Mouse (Mus musculus): Measurements from ENCODE around the gene Supt3. TPM values are rescaled to one million over a fixed set of nuclear protein-coding genes. Genes with fewer than 3 reads are reported as not detected.

Supt3 gene
- polyA plus RNA-seq, 1 experiment from 2014 or later: 26.1 TPM

DNA sequence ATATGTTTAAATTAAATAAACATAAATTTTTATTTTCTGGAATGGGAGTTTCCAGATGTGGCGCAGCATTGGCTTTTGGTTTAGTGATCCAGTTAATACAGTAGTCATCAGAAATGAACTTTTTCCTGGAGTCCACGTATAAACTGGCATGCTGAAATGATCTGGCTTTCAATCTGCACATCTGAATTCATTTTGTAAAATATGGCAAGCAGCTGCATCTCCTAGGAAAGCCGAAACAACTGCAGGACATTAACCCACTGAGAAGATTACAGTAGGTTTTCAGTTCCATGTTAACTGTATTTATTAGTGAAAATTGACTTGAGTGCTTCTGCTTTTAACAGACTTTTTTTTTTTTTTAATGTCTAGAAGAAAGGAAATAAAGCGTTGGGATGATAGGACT is 5.4 kb downstream of the Supt3 start:
- ATAC-seq (ENCODE audit: insufficient number of reproducible peaks, insufficient read depth, low FRiP score, low TSS enrichment, low read depth): no peak
- Histone ChIP-seq H3K9me3 (no peaks in the 10 kb centered on the region), H3K4me1 (replicated peaks) (peaks cover 8% of the 10 kb centered on the region), H3K4me2 (no peak overlapping the region), H3K36me3 (no peaks in the 10 kb centered on the region), H3K27me3 (no peaks in the 10 kb centered on the region), H3K9ac (replicated peaks) (no peak overlapping the region), H3K4me3 (replicated peaks) (no peak overlapping the region), H3K27ac (no peak overlapping the region)
- WGBS: 69% methylated on average over 4 of the region's 4 CpGs

DNA sequence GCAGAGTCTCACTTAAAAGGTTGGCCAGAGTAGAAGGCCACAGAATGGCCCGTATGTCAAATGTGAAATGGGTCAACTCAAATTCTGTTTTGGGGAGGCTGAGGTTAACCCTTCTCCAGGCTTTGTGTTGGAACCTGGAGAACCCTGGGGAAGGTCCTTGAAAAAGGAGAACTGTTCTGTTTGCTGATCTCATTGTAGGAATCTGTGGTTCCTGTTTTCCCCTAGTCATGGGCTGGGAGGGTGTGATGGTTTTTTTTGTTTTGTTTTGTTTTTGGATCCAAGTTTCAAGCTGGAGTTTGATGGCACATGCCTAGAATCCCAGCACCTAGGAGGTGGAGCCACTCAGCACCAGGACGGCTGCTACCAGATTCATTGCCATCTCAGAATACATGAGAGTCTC is 6.2 kb downstream of the Supt3 start:
- no peak overlapping the region for H3K27ac ChIP-seq
- H3K9me3 ChIP-seq: no peaks in the 10 kb centered on the region
- H3K4me2 ChIP-seq: no peak overlapping the region
- H3K9ac ChIP-seq (replicated peaks): no peak overlapping the region
- H3K4me3 ChIP-seq (replicated peaks): no peak overlapping the region
- H3K27me3 ChIP-seq: no peaks in the 10 kb centered on the region
- peaks cover 2% of the 10 kb centered on the region for H3K4me1 ChIP-seq (replicated peaks)
- no peak for ATAC-seq (ENCODE audit: insufficient number of reproducible peaks, insufficient read depth, low FRiP score, low TSS enrichment, low read depth)
- 75% methylated on average over 2 of the region's 2 CpGs for WGBS
- no peaks in the 10 kb centered on the region for H3K36me3 ChIP-seq

DNA sequence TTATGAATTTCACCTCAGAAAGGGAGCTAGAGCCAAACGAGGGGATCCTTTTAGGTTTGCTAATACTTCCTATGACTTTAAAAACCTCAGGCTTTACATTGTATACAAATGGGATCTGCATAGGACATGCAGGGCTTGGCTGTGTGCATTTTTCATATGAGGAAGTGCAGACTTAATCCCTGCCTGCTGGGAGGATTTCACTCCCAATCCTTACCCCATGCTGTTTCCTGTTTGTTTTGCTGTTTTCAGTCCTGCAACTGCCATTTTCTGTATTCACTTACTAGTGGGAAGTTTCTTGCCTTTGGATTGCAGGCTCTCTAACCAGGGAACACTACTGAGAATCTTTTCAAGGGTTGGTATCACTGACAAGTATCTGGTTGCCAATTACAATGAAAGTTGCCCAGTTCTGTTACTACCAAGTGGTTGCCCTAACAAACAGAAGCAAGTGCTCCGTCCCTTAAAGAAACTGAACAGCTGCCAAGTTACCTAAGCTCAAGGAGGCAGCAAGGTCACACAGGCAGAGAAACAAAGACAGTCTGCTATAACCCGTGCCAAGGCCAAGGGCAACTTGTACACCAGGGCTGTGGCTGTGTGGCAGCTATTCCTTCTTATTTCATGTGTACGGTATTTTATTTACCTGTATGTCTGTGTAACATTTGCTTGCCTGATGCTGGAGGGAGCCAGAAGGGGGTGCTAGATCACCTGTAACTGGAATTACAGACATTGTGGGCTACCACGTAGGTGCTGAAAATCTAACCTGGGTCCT is 12.2 kb downstream of the Supt3 start:
- 81% methylated on average over 5 of the region's 5 CpGs for WGBS
- Histone ChIP-seq H3K9me3 (peaks cover 5% of the 10 kb centered on the region; the same call in 1 of the 2 replicates), H3K36me3 (peaks cover 7% of the 10 kb centered on the region), H3K4me1 (replicated peaks) (peaks cover 2% of the 10 kb centered on the region; the same call in 1 of the 2 replicates), H3K27ac (no peak overlapping the region), H3K9ac (replicated peaks) (no peak overlapping the region), H3K4me3 (replicated peaks) (no peak overlapping the region), H3K27me3 (no peaks in the 10 kb centered on the region), H3K4me2 (no peak overlapping the region)
- ATAC-seq (ENCODE audit: insufficient number of reproducible peaks, insufficient read depth, low FRiP score, low TSS enrichment, low read depth): no peak

DNA sequence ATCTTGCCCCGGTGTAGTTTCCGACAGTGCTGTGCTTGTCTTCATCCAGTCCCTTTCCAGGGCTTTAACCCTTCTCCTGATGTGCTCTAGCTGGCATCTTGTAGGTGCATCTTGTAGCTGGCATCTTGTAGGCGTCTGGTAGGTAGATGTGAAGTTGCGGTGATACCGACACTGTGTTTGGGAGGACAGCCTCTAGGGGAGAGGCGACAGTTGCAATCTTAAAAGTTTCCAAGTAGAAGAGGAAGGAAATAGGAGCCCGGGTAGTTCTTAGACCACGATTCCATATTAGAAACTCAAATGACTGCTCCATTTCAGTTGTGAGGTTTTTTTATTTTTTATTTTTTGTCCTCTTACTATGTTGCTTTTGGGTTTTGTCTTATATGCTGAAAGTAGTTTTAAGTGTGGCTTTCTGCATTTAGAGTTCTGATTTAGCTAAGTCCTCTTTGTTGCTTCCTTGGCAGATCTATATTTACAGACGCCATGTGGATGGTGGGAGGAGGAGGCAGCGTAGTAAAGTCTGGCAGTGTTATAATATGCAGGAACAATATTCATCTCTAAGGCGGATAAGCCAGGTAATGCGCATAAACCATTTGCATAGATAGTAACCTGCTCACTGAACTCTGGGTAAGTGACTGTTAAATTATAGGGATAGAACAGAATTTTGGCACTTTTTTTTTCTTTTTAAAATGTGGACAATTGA is 15.4 kb downstream of the Supt3 start:
- no peak overlapping the region for H3K4me2 ChIP-seq
- H3K36me3 ChIP-seq: peaks cover 13% of the 10 kb centered on the region
- H3K27ac ChIP-seq: no peak overlapping the region
- H3K4me3 ChIP-seq (replicated peaks): no peak overlapping the region
- no peak overlapping the region for H3K9ac ChIP-seq (replicated peaks)
- ATAC-seq (ENCODE audit: insufficient number of reproducible peaks, insufficient read depth, low FRiP score, low TSS enrichment, low read depth): no peak
- H3K9me3 ChIP-seq: peaks cover 5% of the 10 kb centered on the region; the same call in 1 of the 2 replicates
- H3K4me1 ChIP-seq (replicated peaks): 0 out of 2 replicates have a peak, but pooled peaks cover 2% of the 10 kb centered on the region
- WGBS: 90% methylated on average over 12 of the region's 12 CpGs
- no peaks in the 10 kb centered on the region for H3K27me3 ChIP-seq

DNA sequence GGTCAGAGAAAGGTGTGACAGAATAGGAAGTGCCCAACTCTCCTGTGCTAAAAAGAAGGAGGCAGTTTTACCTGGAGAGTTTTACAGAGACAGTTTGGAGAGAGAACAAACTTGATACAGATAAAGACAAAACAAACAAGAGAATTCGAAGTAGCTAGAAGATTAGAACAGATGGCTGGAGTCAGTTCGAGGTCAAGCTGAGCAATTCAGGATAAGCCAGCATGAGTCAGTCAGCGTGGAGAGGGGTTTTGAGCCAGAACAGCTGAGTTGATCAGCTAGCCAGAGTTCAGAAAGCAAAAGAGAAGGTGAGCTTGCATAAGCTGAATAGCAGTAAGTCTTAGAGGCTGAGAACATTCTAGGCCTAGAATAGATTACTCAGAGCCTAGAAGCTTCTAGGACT is 20.4 kb downstream of the Supt3 start:
- H3K27ac ChIP-seq: no peak overlapping the region
- no peaks in the 10 kb centered on the region for H3K27me3 ChIP-seq
- H3K4me1 ChIP-seq (replicated peaks): no peaks in the 10 kb centered on the region
- no peak for ATAC-seq (ENCODE audit: insufficient number of reproducible peaks, insufficient read depth, low FRiP score, low TSS enrichment, low read depth)
- WGBS: 69% methylated on average over 3 of the region's 3 CpGs
- no peak overlapping the region for H3K4me2 ChIP-seq
- H3K36me3 ChIP-seq: peaks cover 11% of the 10 kb centered on the region; the same call in 1 of the 2 replicates
- H3K9me3 ChIP-seq: no peaks in the 10 kb centered on the region
- H3K4me3 ChIP-seq (replicated peaks): no peak overlapping the region
- no peak overlapping the region for H3K9ac ChIP-seq (replicated peaks)

DNA sequence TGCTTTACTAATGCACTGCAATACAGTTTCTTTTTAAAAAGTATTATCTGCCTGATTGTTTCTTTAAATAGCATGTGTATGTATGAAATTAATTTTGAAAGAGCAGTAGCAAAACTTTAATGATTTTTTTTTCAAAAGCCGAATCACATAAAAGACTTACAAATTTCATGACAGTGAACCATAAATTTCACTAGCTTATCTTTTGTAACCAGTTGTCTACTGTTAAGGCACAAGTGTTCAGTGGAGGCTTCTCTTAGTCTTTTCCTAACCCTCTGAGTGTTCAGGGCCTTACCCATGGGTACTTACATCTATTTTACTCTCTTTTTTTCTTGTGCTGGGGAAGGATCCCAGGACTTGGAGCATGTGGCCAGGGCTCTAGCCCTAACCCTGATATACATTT is 30.1 kb downstream of the Supt3 start:
- WGBS: 81% methylated on average over 1 of the region's 1 CpGs
- Histone ChIP-seq H3K9me3 (no peaks in the 10 kb centered on the region), H3K27ac (no peak overlapping the region), H3K4me2 (no peak overlapping the region), H3K9ac (replicated peaks) (no peak overlapping the region), H3K4me1 (replicated peaks) (peaks cover 11% of the 10 kb centered on the region), H3K27me3 (no peaks in the 10 kb centered on the region), H3K36me3 (no peaks in the 10 kb centered on the region), H3K4me3 (replicated peaks) (no peak overlapping the region)
- no peak for ATAC-seq (ENCODE audit: insufficient number of reproducible peaks, insufficient read depth, low FRiP score, low TSS enrichment, low read depth)

DNA sequence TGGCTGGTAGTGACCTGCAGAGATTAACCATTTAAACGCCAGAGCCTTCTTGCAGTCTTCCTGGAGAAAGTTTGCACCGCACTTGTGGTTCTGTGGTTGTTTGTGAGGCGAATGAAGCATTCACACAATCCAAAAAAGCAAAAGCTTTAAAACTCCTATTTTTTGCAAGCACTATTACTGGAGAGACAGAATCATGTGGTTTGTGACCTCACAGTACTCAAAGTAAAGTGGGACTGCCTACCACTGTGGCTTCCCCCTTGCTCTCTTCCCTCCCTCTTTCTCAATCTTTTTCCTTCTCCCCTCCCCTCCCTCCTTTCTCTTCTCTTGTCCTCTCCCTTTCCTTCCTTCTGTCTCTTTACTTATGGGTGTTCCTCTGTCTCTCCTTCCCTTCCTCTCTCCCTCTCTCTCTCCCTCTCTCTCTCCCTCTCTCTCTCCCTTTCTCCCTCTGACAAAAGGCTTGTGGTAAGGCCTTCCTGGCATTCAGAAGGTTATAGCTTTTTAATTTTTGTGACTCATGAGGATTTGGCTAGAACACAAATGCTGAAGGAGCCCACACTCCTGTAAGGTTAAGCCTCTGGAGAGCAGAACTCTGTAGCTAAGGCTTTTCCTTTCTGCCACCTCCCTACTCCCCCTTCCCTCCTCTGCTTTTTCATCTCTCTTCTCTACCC is 37.7 kb downstream of the Supt3 start, which contains the start of gene Runx2:
Runx2 (minus strand) TSS at position 290 of the 668 bp plus-strand sequence.
- no peaks in the 10 kb centered on the region for H3K36me3 ChIP-seq
- 26% methylated on average over 3 of the region's 3 CpGs for WGBS
- ATAC-seq (ENCODE audit: insufficient number of reproducible peaks, insufficient read depth, low FRiP score, low TSS enrichment, low read depth): no peak
- H3K9me3 ChIP-seq: no peaks in the 10 kb centered on the region
- peak within 1 kb of the TSS; percentile 12; the same call in 1 of the 2 replicates for H3K9ac ChIP-seq (replicated peaks)
- H3K4me2 ChIP-seq: peak within 1 kb of the TSS; percentile 40
- H3K4me1 ChIP-seq (replicated peaks): peaks cover 10% of the 10 kb centered on the region
- no peak within 1 kb of the TSS for H3K27ac ChIP-seq
- no peaks in the 10 kb centered on the region for H3K27me3 ChIP-seq
- peak within 1 kb of the TSS; percentile 15; the same call in 1 of the 2 replicates for H3K4me3 ChIP-seq (replicated peaks)

DNA sequence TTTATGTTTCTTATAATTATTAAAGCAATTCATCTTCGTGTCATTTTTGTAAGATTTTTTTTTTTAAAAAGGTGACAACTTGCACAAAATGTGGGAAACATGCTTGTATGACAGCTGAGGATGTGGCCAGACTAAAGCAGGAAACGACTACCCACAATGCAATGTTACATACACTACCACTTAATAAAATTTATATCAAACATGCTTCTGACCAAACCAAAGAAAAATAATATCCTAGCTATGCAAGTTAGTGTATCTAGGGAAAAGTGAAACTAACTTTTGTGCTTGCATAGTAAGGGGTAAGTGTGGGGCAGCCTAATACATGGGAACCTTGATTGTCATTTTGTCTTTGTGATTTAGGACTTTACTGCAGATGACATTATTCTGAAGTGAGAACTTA is 41.9 kb downstream of the Supt3 start:
- Histone ChIP-seq H3K27ac (no peak overlapping the region), H3K4me2 (no peak overlapping the region), H3K4me3 (replicated peaks) (no peak overlapping the region), H3K9me3 (no peaks in the 10 kb centered on the region), H3K36me3 (no peaks in the 10 kb centered on the region), H3K9ac (replicated peaks) (no peak overlapping the region), H3K27me3 (no peaks in the 10 kb centered on the region), H3K4me1 (replicated peaks) (peaks cover 10% of the 10 kb centered on the region)
- WGBS: 75% methylated on average over 2 of the region's 2 CpGs
- no peak for ATAC-seq (ENCODE audit: insufficient number of reproducible peaks, insufficient read depth, low FRiP score, low TSS enrichment, low read depth)

DNA sequence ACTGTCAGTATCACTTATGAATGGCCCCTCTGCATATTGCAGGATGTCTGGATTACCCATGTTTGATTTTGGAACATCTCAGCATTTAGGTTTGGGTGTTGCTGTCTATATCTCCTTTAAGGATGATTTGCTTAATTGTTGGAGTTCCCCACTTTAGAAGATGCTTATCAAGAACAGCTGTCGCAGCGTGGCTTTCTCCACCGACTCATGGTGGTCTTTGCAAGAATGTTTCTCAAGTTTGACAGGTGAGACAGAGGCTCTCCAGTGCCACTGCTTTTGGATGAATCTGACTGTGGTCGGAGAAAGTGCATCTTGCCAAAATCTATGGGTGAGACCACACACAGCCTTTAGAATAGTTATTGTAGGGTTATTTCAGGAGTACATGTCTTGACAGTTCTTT is 42.9 kb downstream of the Supt3 start:
- H3K27ac ChIP-seq: no peak overlapping the region

DNA sequence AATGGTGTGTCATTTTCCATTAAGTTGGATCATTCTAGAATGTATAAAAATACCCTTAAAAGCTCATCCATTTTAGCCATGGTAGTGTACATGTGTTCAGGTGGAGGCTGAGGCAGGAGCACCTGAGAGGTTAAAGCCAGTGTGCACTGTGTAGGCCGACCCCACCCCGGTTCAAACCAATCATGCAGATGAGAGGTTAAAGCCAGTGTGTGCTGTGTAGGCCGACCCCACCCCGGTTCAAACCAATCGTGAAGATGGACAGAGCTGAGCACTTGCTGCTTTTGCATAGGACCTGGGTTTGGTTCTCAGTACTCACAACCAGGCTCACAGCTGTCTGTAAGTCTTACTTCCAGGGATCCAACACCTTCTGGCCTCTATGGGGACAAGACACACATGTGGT is 45.0 kb downstream of the Supt3 start:
- no peaks in the 10 kb centered on the region for H3K4me1 ChIP-seq (replicated peaks)
- H3K4me3 ChIP-seq (replicated peaks): no peak overlapping the region
- no peak overlapping the region for H3K9ac ChIP-seq (replicated peaks)
- no peak overlapping the region for H3K4me2 ChIP-seq
- ATAC-seq (ENCODE audit: insufficient number of reproducible peaks, insufficient read depth, low FRiP score, low TSS enrichment, low read depth): no peak
- H3K27me3 ChIP-seq: no peaks in the 10 kb centered on the region
- 87% methylated on average over 5 of the region's 5 CpGs for WGBS
- no peak overlapping the region for H3K27ac ChIP-seq
- H3K36me3 ChIP-seq: no peaks in the 10 kb centered on the region
- H3K9me3 ChIP-seq: no peaks in the 10 kb centered on the region

More for the DNA sequence above, 42.9 kb downstream of the Supt3 start:
- H3K27me3 ChIP-seq: no peaks in the 10 kb centered on the region
- no peaks in the 10 kb centered on the region for H3K9me3 ChIP-seq
- ATAC-seq (ENCODE audit: insufficient number of reproducible peaks, insufficient read depth, low FRiP score, low TSS enrichment, low read depth): no peak
- H3K9ac ChIP-seq (replicated peaks): no peak overlapping the region
- H3K4me2 ChIP-seq: no peak overlapping the region
- no peak overlapping the region for H3K4me3 ChIP-seq (replicated peaks)
- H3K4me1 ChIP-seq (replicated peaks): peaks cover 5% of the 10 kb centered on the region
- WGBS: 44% methylated on average over 4 of the region's 4 CpGs
- no peaks in the 10 kb centered on the region for H3K36me3 ChIP-seq

DNA sequence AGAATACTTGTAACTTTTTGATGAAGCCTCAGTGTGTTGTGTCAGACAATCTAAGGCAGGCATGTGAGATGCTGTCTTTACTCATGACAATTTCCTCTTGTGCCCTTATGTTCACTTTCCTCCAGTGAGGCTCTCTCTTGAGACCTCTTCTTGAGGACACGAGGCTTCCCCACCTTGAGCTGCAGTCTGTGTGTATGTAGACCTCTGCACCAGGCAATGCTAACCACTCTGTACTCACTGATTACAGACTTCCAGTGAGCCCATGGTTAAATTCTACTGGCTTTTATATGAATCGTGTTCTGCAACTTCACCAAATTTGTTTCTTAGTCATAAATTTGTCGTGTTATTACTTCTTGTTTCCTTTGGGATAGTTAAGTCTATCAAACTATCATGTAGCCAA is 50.2 kb downstream of the Supt3 start:
- no peak overlapping the region for H3K9ac ChIP-seq (replicated peaks)
- H3K36me3 ChIP-seq: no peaks in the 10 kb centered on the region
- H3K27me3 ChIP-seq: no peaks in the 10 kb centered on the region
- no peak overlapping the region for H3K27ac ChIP-seq
- H3K4me1 ChIP-seq (replicated peaks): no peaks in the 10 kb centered on the region
- 79% methylated on average over 3 of the region's 3 CpGs for WGBS
- ATAC-seq (ENCODE audit: insufficient number of reproducible peaks, insufficient read depth, low FRiP score, low TSS enrichment, low read depth): no peak
- H3K4me3 ChIP-seq (replicated peaks): no peak overlapping the region
- H3K4me2 ChIP-seq: no peak overlapping the region
- peaks cover 4% of the 10 kb centered on the region; the same call in 1 of the 2 replicates for H3K9me3 ChIP-seq

All from limb, embryonic 12.5 days (tissue).